Mouse (Mus musculus): ENCODE measurements at regions not wholly inside any gene's neighbourhood (a gene's known extent, or its start where the extent isn't known, plus 50 kb on each side); places are given as distances from the start of the nearest gene placed in this dataset.

- intact Hi-C loops (cut with DNase I) = no loop called here
- no peak for DNase-seq (ENCODE audit: extremely low spot score in 1 of 2, low spot score in 2 of 2)
- no peak for TF ChIP-seq CTCF (IDR thresholded peaks at IDR 0.05)
- H3K27ac ChIP-seq = no peak overlapping the region
- H3K4me3 ChIP-seq = no peak overlapping the region
Observed at GRCm38 (mm10) chr19:15823688-15824371, 123.3 kb downstream of the Psat1 start.

- no peak overlapping the region for H3K4me3 ChIP-seq
- TF ChIP-seq CTCF (IDR thresholded peaks at IDR 0.05) = no peak
- intact Hi-C loops (cut with DNase I) = no loop called here
- no peak overlapping the region for H3K27ac ChIP-seq
- DNase-seq (ENCODE audit: extremely low spot score in 1 of 2, low spot score in 2 of 2) = no peak
Observed at GRCm38 (mm10) chr19:15820020-15820419, 127.1 kb downstream of the Psat1 start.

GRCm38 (mm10) chr19:15815166-15815565 lies 132.0 kb downstream of the Psat1 start:
- no peak for TF ChIP-seq CTCF (IDR thresholded peaks at IDR 0.05)
- no peak for DNase-seq (ENCODE audit: extremely low spot score in 1 of 2, low spot score in 2 of 2)
- Histone ChIP-seq H3K4me3 (no peak overlapping the region), H3K27ac (no peak overlapping the region)
- intact Hi-C loops (cut with DNase I) = no loop called here

- Histone ChIP-seq H3K4me3 (no peak overlapping the region), H3K27ac (no peak overlapping the region)
- no peak for DNase-seq (ENCODE audit: extremely low spot score in 1 of 2, low spot score in 2 of 2)
- TF ChIP-seq CTCF (IDR thresholded peaks at IDR 0.05) = no peak
- intact Hi-C loops (cut with DNase I) = loop anchor here (10.0 kb wide), 2 partner anchors 604 to 1564 kb away; no protein-coding TSS in a partner anchor
Observed at GRCm38 (mm10) chr19:15809008-15809407, 138.1 kb downstream of the Psat1 start.

- no peak for DNase-seq (ENCODE audit: extremely low spot score in 1 of 2, low spot score in 2 of 2)
- TF ChIP-seq CTCF (IDR thresholded peaks at IDR 0.05) = no peak
- H3K27ac ChIP-seq = no peak overlapping the region
- no peak overlapping the region for H3K4me3 ChIP-seq
- intact Hi-C loops (cut with DNase I) = loop anchor here (10.0 kb wide), 2 partner anchors 603 to 1563 kb away; no protein-coding TSS in a partner anchor
Observed at GRCm38 (mm10) chr19:15807681-15808080, 139.5 kb downstream of the Psat1 start.

- Histone ChIP-seq H3K4me3 (no peak overlapping the region), H3K27ac (peak overlapping the region; percentile 62; the same call in 1 of the 2 replicates)
- intact Hi-C loops (cut with DNase I) = loop anchor here (5.0 to 10.0 kb wide), 6 partner anchors 156 to 1821 kb away; no protein-coding TSS in a partner anchor
- TF ChIP-seq CTCF (IDR thresholded peaks at IDR 0.05) = no peak
- DNase-seq (ENCODE audit: extremely low spot score in 1 of 2, low spot score in 2 of 2) = no peak
Observed at GRCm38 (mm10) chr19:15803131-15803889, 143.8 kb downstream of the Psat1 start.

- intact Hi-C loops (cut with DNase I) = loop anchor here (5.0 to 10.0 kb wide), 6 partner anchors 155 to 1820 kb away; no protein-coding TSS in a partner anchor
- Histone ChIP-seq H3K27ac (peak overlapping the region; percentile 60; the same call in 1 of the 2 replicates), H3K4me3 (no peak overlapping the region)
- TF ChIP-seq CTCF (IDR thresholded peaks at IDR 0.05) = no peak
- no peak for DNase-seq (ENCODE audit: extremely low spot score in 1 of 2, low spot score in 2 of 2)
Observed at GRCm38 (mm10) chr19:15802641-15803040, 144.5 kb downstream of the Psat1 start.

GRCm38 (mm10) chr19:15801811-15802486 lies 145.2 kb downstream of the Psat1 start:
- peak overlapping the region; percentile 60 for H3K27ac ChIP-seq
- intact Hi-C loops (cut with DNase I) = loop anchor here (2.0 to 10.0 kb wide), 7 partner anchors 155 to 1820 kb away; no protein-coding TSS in a partner anchor
- TF ChIP-seq CTCF (IDR thresholded peaks at IDR 0.05) = peak; percentile 86
- peak overlapping the region; percentile 38 for H3K4me3 ChIP-seq
- DNase-seq (ENCODE audit: extremely low spot score in 1 of 2, low spot score in 2 of 2) = peak; percentile 79 to 80

- Histone ChIP-seq H3K4me3 (peak overlapping the region; percentile 38), H3K27ac (peak overlapping the region; percentile 60)
- peak; percentile 73 to 76 for DNase-seq (ENCODE audit: extremely low spot score in 1 of 2, low spot score in 2 of 2)
- TF ChIP-seq CTCF (IDR thresholded peaks at IDR 0.05) = no peak
- intact Hi-C loops (cut with DNase I) = loop anchor here (2.0 to 10.0 kb wide), 7 partner anchors 154 to 1819 kb away; no protein-coding TSS in a partner anchor
Observed at GRCm38 (mm10) chr19:15800856-15801706, 146.1 kb downstream of the Psat1 start.

GRCm38 (mm10) chr19:15796466-15796865 lies 150.7 kb downstream of the Psat1 start:
- Histone ChIP-seq H3K27ac (no peak overlapping the region), H3K4me3 (no peak overlapping the region)
- DNase-seq (ENCODE audit: extremely low spot score in 1 of 2, low spot score in 2 of 2) = no peak
- intact Hi-C loops (cut with DNase I) = no loop called here
- no peak for TF ChIP-seq CTCF (IDR thresholded peaks at IDR 0.05)

GRCm38 (mm10) chr19:15791942-15792341 lies 155.2 kb downstream of the Psat1 start:
- no peak for DNase-seq (ENCODE audit: extremely low spot score in 1 of 2, low spot score in 2 of 2)
- no peak overlapping the region for H3K27ac ChIP-seq
- intact Hi-C loops (cut with DNase I) = no loop called here
- H3K4me3 ChIP-seq = no peak overlapping the region
- no peak for TF ChIP-seq CTCF (IDR thresholded peaks at IDR 0.05)
